Mouse (Mus musculus) embryonic facial prominence, embryonic 13.5 days (tissue): ENCODE results near the gene Slc36a3. TPM values are rescaled to one million over a fixed set of nuclear protein-coding genes. Genes with fewer than 3 reads are reported as not detected.

Experiments used
- ATAC-seq: fragments of 200-750 bp; cut with Nextera tagmentation; 2 replicates; pipeline ENCODE4 v1.8.0; 2017; ENCODE audit warnings: low read depth; ENCODE audit not compliant: insufficient number of reproducible peaks, insufficient read depth, low FRiP score, low TSS enrichment
- H3K27ac ChIP-seq: fragments of 300-500 bp; sonication (generic); 2 replicates; pipeline ENCODE4 v1.5.1; 2015; ENCODE audit warnings: moderate library complexity, mild to moderate bottlenecking, inconsistent platforms
- H3K27me3 ChIP-seq: fragments of 300-500 bp; sonication (generic); 2 replicates; pipeline ENCODE4 v1.6.1; 2015; ENCODE audit warnings: mild to moderate bottlenecking, inconsistent platforms
- H3K36me3 ChIP-seq: fragments of 300-500 bp; sonication (generic); 2 replicates; pipeline ENCODE4 v1.6.1; 2015; ENCODE audit warnings: mild to moderate bottlenecking, inconsistent platforms
- H3K4me1 ChIP-seq: fragments of 300-500 bp; sonication (generic); 2 replicates; pipeline ENCODE4 v1.6.1; 2015; ENCODE audit warnings: inconsistent platforms
- H3K4me2 ChIP-seq: fragments of 300-500 bp; sonication (generic); 2 replicates; pipeline ENCODE4 v1.6.1; 2015; ENCODE audit warnings: moderate library complexity, mild to moderate bottlenecking, inconsistent platforms
- H3K4me3 ChIP-seq: fragments of 300-500 bp; sonication (generic); 2 replicates; pipeline ENCODE4 v1.5.1; 2015; ENCODE audit warnings: mild to moderate bottlenecking, inconsistent platforms
- H3K9ac ChIP-seq: fragments of 300-500 bp; sonication (generic); 2 replicates; pipeline ENCODE4 v1.6.1; 2015; ENCODE audit warnings: mild to moderate bottlenecking, inconsistent platforms
- H3K9me3 ChIP-seq: fragments of 300-500 bp; sonication (generic); 2 replicates; pipeline ENCODE4 v1.6.1; 2016; ENCODE audit warnings: inconsistent platforms
- WGBS: fragments of 180-500 bp; shearing (Covaris S2); methylation state at CpG from one replicate; pipeline ENCODE4 v1.1.7; 2015; ENCODE audit warnings: mixed read lengths; 5-methylcytosine and 5-hydroxymethylcytosine counted together
- polyA plus RNA-seq: library from polyadenylated mRNA; unstranded; fragments of >200 nt; fragmentation: Nextera tagmentation; extraction: Ambion mirVana; gene quantifications from 2 replicates; pipeline ENCODE4 v1.2.1, GENCODE M21; 2015

Gene Slc36a3
- polyA plus RNA-seq, 1 experiment from 2014 or later = not detected

GRCm38 (mm10) chr11:55141502-55141901, 10.0 kb downstream of the Slc36a3 start:
- Histone ChIP-seq H3K4me1 (no peaks in the 10 kb centered on the region), H3K4me2 (no peak overlapping the region), H3K27me3 (no peaks in the 10 kb centered on the region), H3K4me3 (no peak overlapping the region), H3K27ac (no peak overlapping the region), H3K9me3 (no peaks in the 10 kb centered on the region), H3K36me3 (no peaks in the 10 kb centered on the region), H3K9ac (no peak overlapping the region)
- ATAC-seq = no peak
- WGBS = 81% methylated on average over 4 of the region's 4 CpGs

- H3K9ac ChIP-seq = no peak overlapping the region
- H3K9me3 ChIP-seq = no peaks in the 10 kb centered on the region
- no peak overlapping the region for H3K4me3 ChIP-seq
- no peak overlapping the region for H3K27ac ChIP-seq
- H3K36me3 ChIP-seq = no peaks in the 10 kb centered on the region
- no peak overlapping the region for H3K4me2 ChIP-seq
- H3K27me3 ChIP-seq = no peaks in the 10 kb centered on the region
- ATAC-seq = no peak
- H3K4me1 ChIP-seq = no peaks in the 10 kb centered on the region
Observed at GRCm38 (mm10) chr11:55137646-55138045, 13.9 kb downstream of the Slc36a3 start.

GRCm38 (mm10) chr11:55136770-55137547, 14.5 kb downstream of the Slc36a3 start:
- no peaks in the 10 kb centered on the region for H3K27me3 ChIP-seq
- no peak overlapping the region for H3K27ac ChIP-seq
- no peak overlapping the region for H3K9ac ChIP-seq
- H3K9me3 ChIP-seq = no peaks in the 10 kb centered on the region
- H3K4me1 ChIP-seq = no peaks in the 10 kb centered on the region
- WGBS = 59% methylated on average over 15 of the region's 15 CpGs
- H3K4me2 ChIP-seq = no peak overlapping the region
- no peaks in the 10 kb centered on the region for H3K36me3 ChIP-seq
- ATAC-seq = no peak
- no peak overlapping the region for H3K4me3 ChIP-seq

- no peaks in the 10 kb centered on the region for H3K9me3 ChIP-seq
- no peak overlapping the region for H3K4me3 ChIP-seq
- H3K4me1 ChIP-seq = no peaks in the 10 kb centered on the region
- no peaks in the 10 kb centered on the region for H3K27me3 ChIP-seq
- WGBS = 85% methylated on average over 5 of the region's 5 CpGs
- H3K9ac ChIP-seq = no peak overlapping the region
- no peak overlapping the region for H3K27ac ChIP-seq
- ATAC-seq = no peak
- H3K36me3 ChIP-seq = no peaks in the 10 kb centered on the region
- H3K4me2 ChIP-seq = no peak overlapping the region
Observed at GRCm38 (mm10) chr11:55134871-55135270, 16.6 kb downstream of the Slc36a3 start.

GRCm38 (mm10) chr11:55134407-55134806, 17.1 kb downstream of the Slc36a3 start:
- H3K4me3 ChIP-seq = no peak overlapping the region
- H3K36me3 ChIP-seq = no peaks in the 10 kb centered on the region
- no peaks in the 10 kb centered on the region for H3K4me1 ChIP-seq
- H3K27ac ChIP-seq = no peak overlapping the region
- H3K4me2 ChIP-seq = no peak overlapping the region
- no peak overlapping the region for H3K9ac ChIP-seq
- ATAC-seq = no peak
- WGBS = 96% methylated on average over 1 of the region's 1 CpGs
- H3K27me3 ChIP-seq = no peaks in the 10 kb centered on the region
- H3K9me3 ChIP-seq = no peaks in the 10 kb centered on the region

- H3K9ac ChIP-seq = no peak overlapping the region
- no peak for ATAC-seq
- no peaks in the 10 kb centered on the region for H3K36me3 ChIP-seq
- no peak overlapping the region for H3K4me3 ChIP-seq
- 86% methylated on average over 1 of the region's 1 CpGs for WGBS
- H3K9me3 ChIP-seq = no peaks in the 10 kb centered on the region
- H3K4me2 ChIP-seq = no peak overlapping the region
- no peaks in the 10 kb centered on the region for H3K27me3 ChIP-seq
- H3K27ac ChIP-seq = no peak overlapping the region
- no peaks in the 10 kb centered on the region for H3K4me1 ChIP-seq
Observed at GRCm38 (mm10) chr11:55133204-55133603, 18.3 kb downstream of the Slc36a3 start.

- no peak overlapping the region for H3K9ac ChIP-seq
- no peaks in the 10 kb centered on the region for H3K36me3 ChIP-seq
- H3K4me3 ChIP-seq = no peak overlapping the region
- 85% methylated on average over 1 of the region's 1 CpGs for WGBS
- no peaks in the 10 kb centered on the region for H3K4me1 ChIP-seq
- H3K9me3 ChIP-seq = no peaks in the 10 kb centered on the region
- no peak overlapping the region for H3K27ac ChIP-seq
- no peak overlapping the region for H3K4me2 ChIP-seq
- ATAC-seq = no peak
- H3K27me3 ChIP-seq = no peaks in the 10 kb centered on the region
Observed at GRCm38 (mm10) chr11:55131946-55132345, 19.6 kb downstream of the Slc36a3 start.

GRCm38 (mm10) chr11:55131077-55131742, 20.3 kb downstream of the Slc36a3 start:
- Histone ChIP-seq H3K27me3 (no peaks in the 10 kb centered on the region), H3K4me3 (no peak overlapping the region), H3K4me1 (no peaks in the 10 kb centered on the region), H3K4me2 (no peak overlapping the region), H3K9ac (no peak overlapping the region), H3K9me3 (no peaks in the 10 kb centered on the region), H3K27ac (no peak overlapping the region), H3K36me3 (no peaks in the 10 kb centered on the region)
- 0 out of 2 replicates have a peak, but pooled peaks have one; percentile 15 for ATAC-seq
- WGBS = 88% methylated on average over 11 of the region's 11 CpGs

- H3K9ac ChIP-seq = no peak overlapping the region
- WGBS = 71% methylated on average over 3 of the region's 3 CpGs
- no peak for ATAC-seq
- H3K4me2 ChIP-seq = no peak overlapping the region
- H3K27me3 ChIP-seq = no peaks in the 10 kb centered on the region
- H3K4me3 ChIP-seq = no peak overlapping the region
- no peaks in the 10 kb centered on the region for H3K36me3 ChIP-seq
- no peaks in the 10 kb centered on the region for H3K4me1 ChIP-seq
- no peaks in the 10 kb centered on the region for H3K9me3 ChIP-seq
- no peak overlapping the region for H3K27ac ChIP-seq
Observed at GRCm38 (mm10) chr11:55128411-55128810, 23.1 kb downstream of the Slc36a3 start.

GRCm38 (mm10) chr11:55127937-55128336, 23.6 kb downstream of the Slc36a3 start:
- WGBS = 66% methylated on average over 6 of the region's 6 CpGs

GRCm38 (mm10) chr11:55126663-55127062, 24.8 kb downstream of the Slc36a3 start:
- H3K27me3 ChIP-seq = no peaks in the 10 kb centered on the region
- ATAC-seq = no peak
- no peak overlapping the region for H3K27ac ChIP-seq
- no peaks in the 10 kb centered on the region for H3K9me3 ChIP-seq
- no peak overlapping the region for H3K9ac ChIP-seq
- no peaks in the 10 kb centered on the region for H3K36me3 ChIP-seq
- no peaks in the 10 kb centered on the region for H3K4me1 ChIP-seq
- 78% methylated on average over 3 of the region's 3 CpGs for WGBS
- no peak overlapping the region for H3K4me3 ChIP-seq
- no peak overlapping the region for H3K4me2 ChIP-seq

More at GRCm38 (mm10) chr11:55127937-55128336, 23.6 kb downstream of the Slc36a3 start:
- Histone ChIP-seq H3K9ac (no peak overlapping the region), H3K36me3 (no peaks in the 10 kb centered on the region), H3K27me3 (no peaks in the 10 kb centered on the region), H3K4me2 (no peak overlapping the region), H3K4me3 (no peak overlapping the region), H3K4me1 (no peaks in the 10 kb centered on the region), H3K9me3 (no peaks in the 10 kb centered on the region), H3K27ac (no peak overlapping the region)
- ATAC-seq = no peak

GRCm38 (mm10) chr11:55121430-55121829, 30.1 kb downstream of the Slc36a3 start:
- Histone ChIP-seq H3K4me3 (no peak overlapping the region), H3K9me3 (no peaks in the 10 kb centered on the region), H3K27me3 (no peaks in the 10 kb centered on the region), H3K4me2 (no peak overlapping the region), H3K4me1 (no peaks in the 10 kb centered on the region), H3K27ac (no peak overlapping the region), H3K36me3 (no peaks in the 10 kb centered on the region), H3K9ac (no peak overlapping the region)
- ATAC-seq = no peak
- WGBS = 85% methylated on average over 1 of the region's 1 CpGs
